Mouse (Mus musculus) heart, adult 2 months (tissue): ENCODE data around the gene Rarres1. TPM values are rescaled to one million over a fixed set of nuclear protein-coding genes. Genes with fewer than 3 reads are reported as not detected.

Source experiments
- DNase-seq, 2 experiments: peaks; one replicate each; pipeline ENCODE4 v3.0.0; 2021
- H3K27ac ChIP-seq: fragments of 200-600 bp; 2 replicates; pipeline ENCODE4 v1.8.1; 2022
- H3K27me3 ChIP-seq: fragments of 200-500 bp; 2 replicates; pipeline ENCODE4 v1.6.1; 2012; ENCODE audit warnings: mild to moderate bottlenecking, low read length, inconsistent platforms, mixed read lengths; ENCODE audit not compliant: control insufficient read depth, insufficient read depth
- H3K36me3 ChIP-seq: fragments of 200-500 bp; 2 replicates; pipeline ENCODE4 v1.6.1; 2012; ENCODE audit warnings: low read length, inconsistent platforms; ENCODE audit not compliant: control insufficient read depth, insufficient read depth
- H3K4me1 ChIP-seq: fragments of 200-500 bp; 2 replicates; pipeline ENCODE4 v1.6.1; 2011; ENCODE audit warnings: low read length; ENCODE audit not compliant: control insufficient read depth, insufficient read depth
- H3K4me3 ChIP-seq: fragments of 200-600 bp; 2 replicates; pipeline ENCODE4 v1.8.1; 2022
- H3K79me2 ChIP-seq: fragments of 200-500 bp; replicated peaks from 2 replicates; pipeline ENCODE4 v1.6.1; 2012; ENCODE audit warnings: mild to moderate bottlenecking, inconsistent platforms, low read length, moderate library complexity, mixed read lengths; ENCODE audit not compliant: control insufficient read depth, insufficient read depth
- H3K9ac ChIP-seq: fragments of 200-500 bp; 2 replicates; pipeline ENCODE4 v1.6.1; 2012; ENCODE audit warnings: low read depth, mild to moderate bottlenecking, control low read depth, inconsistent platforms, low read length, mixed read lengths
- CTCF ChIP-seq: fragments of 200-600 bp; IDR thresholded peaks from 2 replicates; pipeline ENCODE4 v1.8.1; 2022; ENCODE audit warnings: antibody characterized with exemption, mild to moderate bottlenecking, moderate library complexity
- EP300 ChIP-seq: fragments of 200-500 bp; IDR thresholded peaks from 2 replicates; pipeline ENCODE4 v1.6.1; 2011; ENCODE audit warnings: low read depth, low read length, control low read depth; ENCODE audit not compliant: insufficient read depth
- POLR2A ChIP-seq: fragments of 200-500 bp; IDR thresholded peaks from 2 replicates; pipeline ENCODE4 v1.6.1; 2011; ENCODE audit warnings: mild to moderate bottlenecking, low read depth, low read length, control low read depth; ENCODE audit not compliant: insufficient read depth
- WGBS: fragments of 180-500 bp; shearing (Covaris S2); methylation state at CpG from one replicate; pipeline ENCODE4 v1.1.7; 2018; 5-methylcytosine and 5-hydroxymethylcytosine counted together
- intact Hi-C: fragments of 180-260 bp; cut with DNase I; formaldehyde crosslinking; loops from one replicate; pipeline ENCODE4 v1.15.1; 2025
- polyA plus RNA-seq: library from polyadenylated mRNA; depleted of rRNA; stranded (reverse); fragments of >200 nt; gene quantifications from 2 replicates; pipeline ENCODE4 v1.2.3, GENCODE M21; 2012
- total RNA-seq, 2 experiments: library from RNA; stranded (reverse); gene quantifications; 2 replicates each; pipeline ENCODE4 v1.2.3; 2021

Gene Rarres1
- total and polyA plus RNA-seq, 3 experiments = 0.70 to 1.0 (median 0.89) TPM

- Histone ChIP-seq H3K36me3 (no peaks in the 10 kb centered on the region), H3K27me3 (no peaks in the 10 kb centered on the region), H3K9ac (no peak overlapping the region), H3K4me3 (no peak overlapping the region), H3K27ac (no peak overlapping the region), H3K79me2 (no peaks in the 10 kb centered on the region), H3K4me1 (no peaks in the 10 kb centered on the region)
- 89% methylated on average over 4 of the region's 4 CpGs for WGBS
- intact Hi-C loops = no loop called here
- DNase-seq = no peak
- no peak for TF ChIP-seq POLR2A
- TF ChIP-seq EP300 = no peak
- no peak for TF ChIP-seq CTCF
These were observed 15.9 kb downstream of the Rarres1 start for GRCm38 (mm10) chr3:67499406-67499791.

GRCm38 (mm10) chr3:67498773-67499405, 16.4 kb downstream of the Rarres1 start:
- Histone ChIP-seq H3K9ac (no peak overlapping the region), H3K27ac (no peak overlapping the region), H3K79me2 (no peaks in the 10 kb centered on the region), H3K36me3 (no peaks in the 10 kb centered on the region), H3K4me1 (no peaks in the 10 kb centered on the region), H3K27me3 (no peaks in the 10 kb centered on the region), H3K4me3 (no peak overlapping the region)
- intact Hi-C loops = no loop called here
- no peak for DNase-seq
- 83% methylated on average over 8 of the region's 8 CpGs for WGBS
- TF ChIP-seq CTCF (no peak), POLR2A (no peak), EP300 (no peak)

- WGBS = 45% methylated on average over 2 of the region's 2 CpGs
- Histone ChIP-seq H3K79me2 (no peaks in the 10 kb centered on the region), H3K27ac (no peak overlapping the region), H3K36me3 (no peaks in the 10 kb centered on the region), H3K9ac (no peak overlapping the region), H3K4me3 (no peak overlapping the region), H3K27me3 (no peaks in the 10 kb centered on the region), H3K4me1 (no peaks in the 10 kb centered on the region)
- intact Hi-C loops = no loop called here
- DNase-seq = no peak
- no peak for TF ChIP-seq EP300
- no peak for TF ChIP-seq POLR2A
- TF ChIP-seq CTCF = no peak
These were observed 17.3 kb downstream of the Rarres1 start for GRCm38 (mm10) chr3:67497998-67498397.

- H3K36me3 ChIP-seq = no peaks in the 10 kb centered on the region
- no peak overlapping the region for H3K27ac ChIP-seq
- H3K79me2 ChIP-seq = no peaks in the 10 kb centered on the region
- H3K4me3 ChIP-seq = no peak overlapping the region
- intact Hi-C loops = no loop called here
- 86% methylated on average over 10 of the region's 10 CpGs for WGBS
- DNase-seq = no peak
- H3K4me1 ChIP-seq = no peaks in the 10 kb centered on the region
- TF ChIP-seq POLR2A (no peak), CTCF (no peak), EP300 (no peak)
- H3K9ac ChIP-seq = no peak overlapping the region
- no peaks in the 10 kb centered on the region for H3K27me3 ChIP-seq
These were observed 19.0 kb downstream of the Rarres1 start for GRCm38 (mm10) chr3:67496310-67496709.

GRCm38 (mm10) chr3:67493132-67493531, 22.2 kb downstream of the Rarres1 start:
- WGBS = 81% methylated on average over 8 of the region's 8 CpGs
- Histone ChIP-seq H3K9ac (no peak overlapping the region), H3K27me3 (no peaks in the 10 kb centered on the region), H3K36me3 (no peaks in the 10 kb centered on the region), H3K4me3 (no peak overlapping the region), H3K4me1 (no peaks in the 10 kb centered on the region), H3K79me2 (no peaks in the 10 kb centered on the region), H3K27ac (no peak overlapping the region)
- intact Hi-C loops = no loop called here
- DNase-seq = no peak
- no peak for TF ChIP-seq EP300
- TF ChIP-seq CTCF = no peak
- TF ChIP-seq POLR2A = no peak

GRCm38 (mm10) chr3:67492086-67492869, 23.0 kb downstream of the Rarres1 start:
- no peak overlapping the region for H3K4me3 ChIP-seq
- intact Hi-C loops = no loop called here
- H3K27ac ChIP-seq = no peak overlapping the region
- WGBS = 80% methylated on average over 8 of the region's 8 CpGs
- H3K4me1 ChIP-seq = no peaks in the 10 kb centered on the region
- H3K36me3 ChIP-seq = no peaks in the 10 kb centered on the region
- no peaks in the 10 kb centered on the region for H3K79me2 ChIP-seq
- H3K9ac ChIP-seq = no peak overlapping the region
- H3K27me3 ChIP-seq = no peaks in the 10 kb centered on the region
- no peak for TF ChIP-seq POLR2A
- no peak for TF ChIP-seq EP300
- no peak for TF ChIP-seq CTCF
- no peak for DNase-seq
